In genomic region chr8:34679565-34680291, GRCm38 (mm10) we compare ENCODE assay signal across 8 mouse cellular contexts.
DNase-seq lines count a peak whose midpoint lies in the region; ATAC-seq lines count a peak whose summit lies in the region.

No protein-coding gene starts in this region.

- H3K4me2 ChIP-seq in forebrain, embryonic 15.5 days (replicated peaks): peak overlapping the region; percentile 36
- H3K4me2 ChIP-seq in hindbrain, embryonic 13.5 days: peak overlapping the region; percentile 40
- peak overlapping the region; percentile 30 for H3K4me2 ChIP-seq in midbrain, embryonic 12.5 days (replicated peaks)

- H3K27me3 ChIP-seq in forebrain, embryonic 15.5 days: no peaks in the 10 kb centered on the region
- peaks cover 14% of the 10 kb centered on the region; the same call in 1 of the 2 replicates for H3K27me3 ChIP-seq in hindbrain, embryonic 13.5 days
- H3K27me3 ChIP-seq in midbrain, embryonic 12.5 days: peaks cover 41% of the 10 kb centered on the region

- H3K9ac ChIP-seq in forebrain, embryonic 15.5 days (replicated peaks): peak overlapping the region; percentile 42
- 0 out of 2 replicates have a peak overlapping the region, but pooled peaks have one; percentile 35 for H3K9ac ChIP-seq in hindbrain, embryonic 13.5 days
- no peak overlapping the region for H3K9ac ChIP-seq in midbrain, embryonic 12.5 days (replicated peaks)

- WGBS in forebrain, embryonic 15.5 days: 5% methylated on average over 14 of the region's 14 CpGs
- 7% methylated on average over 14 of the region's 14 CpGs for WGBS in hindbrain, embryonic 13.5 days
- whole genome bisulfite sequencing in midbrain, embryonic 12.5 days: 10% methylated on average over 14 of the region's 14 CpGs

- H3K4me1 ChIP-seq in forebrain, embryonic 15.5 days: peaks cover 19% of the 10 kb centered on the region
- H3K4me1 ChIP-seq in hindbrain, embryonic 13.5 days (replicated peaks): peaks cover 21% of the 10 kb centered on the region
- peaks cover 8% of the 10 kb centered on the region; the same call in 1 of the 2 replicates for H3K4me1 ChIP-seq in midbrain, embryonic 12.5 days

- H3K36me3 ChIP-seq in forebrain, embryonic 15.5 days: no peaks in the 10 kb centered on the region
- no peaks in the 10 kb centered on the region for H3K36me3 ChIP-seq in hindbrain, embryonic 13.5 days
- no peaks in the 10 kb centered on the region for H3K36me3 ChIP-seq in midbrain, embryonic 12.5 days

- no peaks in the 10 kb centered on the region for H3K9me3 ChIP-seq in forebrain, embryonic 15.5 days
- no peaks in the 10 kb centered on the region for H3K9me3 ChIP-seq in hindbrain, embryonic 13.5 days
- no peaks in the 10 kb centered on the region for H3K9me3 ChIP-seq in midbrain, embryonic 12.5 days

- DNase-seq in MN1 (ENCODE audit: low spot score): peak; percentile 77
- peak; percentile 96 to 97 for DNase-seq in cerebellum, adult 18-20 months
- DNase-seq in layer of hippocampus, postnatal 10 days (ENCODE audit: low spot score in 2 of 2): peak; percentile 62 to 76
- DNase-seq in testis, postnatal 10 days (ENCODE audit: low spot score): peak; percentile 52

- H3K4me3 ChIP-seq in forebrain, embryonic 15.5 days: peak overlapping the region; percentile 10; the same call in 1 of the 2 replicates
- peak overlapping the region; percentile 9; the same call in 1 of the 2 replicates for H3K4me3 ChIP-seq in hindbrain, embryonic 13.5 days
- 0 out of 2 replicates have a peak overlapping the region, but pooled peaks have one; percentile 9 for H3K4me3 ChIP-seq in midbrain, embryonic 12.5 days

- H3K27ac ChIP-seq in forebrain, embryonic 15.5 days (replicated peaks): peak overlapping the region; percentile 91
- H3K27ac ChIP-seq in hindbrain, embryonic 13.5 days: peak overlapping the region; percentile 78
- H3K27ac ChIP-seq in midbrain, embryonic 12.5 days (replicated peaks): peak overlapping the region; percentile 73

- peak; percentile 86 for ATAC-seq in forebrain, embryonic 15.5 days (replicated peaks)
- ATAC-seq in hindbrain, embryonic 13.5 days (ENCODE audit: low FRiP score): peak; percentile 93
- peak; percentile 91 for ATAC-seq in midbrain, embryonic 12.5 days (ENCODE audit: low FRiP score, low read depth)
- ATAC-seq in monocyte, adult 5-6 weeks (replicated peaks; ENCODE audit: insufficient number of reproducible peaks, low FRiP score, low TSS enrichment, poor library complexity, severe bottlenecking): no peak
